Mouse (Mus musculus): ENCODE results near the gene Bach2.

GRCm38 (mm10) chr4:32263685-32264038 lies 25.1 kb downstream of the Bach2 start:
- TF ChIP-seq CTCF (IDR thresholded peaks at IDR 0.05; ENCODE audit: low read depth, low read length) (no peak), POLR2A (IDR thresholded peaks at IDR 0.05; ENCODE audit: insufficient read depth, low read length) (no peak), EP300 (IDR thresholded peaks at IDR 0.05; ENCODE audit: insufficient read depth, low read depth, low read length) (no peak)
